Mouse (Mus musculus) leukemia stem cell, adult 10-12 weeks (primary cell): ENCODE results near the gene Kctd13. TPM values are rescaled to one million over a fixed set of nuclear protein-coding genes. Genes with fewer than 3 reads are reported as not detected.

ENCODE experiments used
- polyA plus RNA-seq: library from polyadenylated mRNA; stranded (reverse); fragments of >175 nt; gene quantifications from 2 replicates; pipeline ENCODE4 v1.2.3, GENCODE M21; 2012; ENCODE audit warnings: low replicate concordance

Gene Kctd13
- 31.6 and 58.9 TPM in 2 replicates for polyA plus RNA-seq

DNA sequence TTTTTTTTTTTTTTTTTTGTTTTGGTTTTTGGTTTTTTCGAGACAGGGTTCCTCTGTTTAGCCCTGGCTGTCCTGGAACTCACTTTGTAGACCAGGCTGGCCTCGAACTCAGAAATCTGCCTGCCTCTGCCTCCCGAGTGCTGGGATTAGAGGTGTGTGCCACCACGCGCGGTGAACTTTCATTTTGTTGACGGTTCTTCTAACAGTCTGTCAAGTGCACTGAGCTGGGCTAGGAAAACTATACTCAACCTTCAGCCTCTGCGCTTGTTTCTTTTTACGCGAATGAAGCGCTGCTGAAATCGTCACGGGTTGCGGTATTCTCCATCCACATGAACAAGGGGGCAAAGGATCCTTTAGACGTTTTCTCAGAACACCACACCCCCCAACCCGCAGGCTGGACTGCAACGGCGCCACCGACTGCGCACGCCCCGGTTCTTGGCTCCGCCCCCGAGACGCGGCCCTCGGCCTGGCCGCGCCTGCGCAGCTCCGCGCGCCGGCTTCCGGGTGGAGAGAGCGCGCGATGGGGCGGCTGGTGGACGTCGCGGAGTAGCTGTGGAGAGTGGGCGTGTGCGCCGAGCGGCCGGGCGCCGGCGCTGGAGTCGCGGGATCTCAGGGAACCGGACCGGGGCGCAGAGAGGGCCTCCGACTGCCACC, at the start of gene Kctd13:
Gene Kctd13 (plus strand): TSS at position 496 of the 654 bp plus-strand sequence.

DNA sequence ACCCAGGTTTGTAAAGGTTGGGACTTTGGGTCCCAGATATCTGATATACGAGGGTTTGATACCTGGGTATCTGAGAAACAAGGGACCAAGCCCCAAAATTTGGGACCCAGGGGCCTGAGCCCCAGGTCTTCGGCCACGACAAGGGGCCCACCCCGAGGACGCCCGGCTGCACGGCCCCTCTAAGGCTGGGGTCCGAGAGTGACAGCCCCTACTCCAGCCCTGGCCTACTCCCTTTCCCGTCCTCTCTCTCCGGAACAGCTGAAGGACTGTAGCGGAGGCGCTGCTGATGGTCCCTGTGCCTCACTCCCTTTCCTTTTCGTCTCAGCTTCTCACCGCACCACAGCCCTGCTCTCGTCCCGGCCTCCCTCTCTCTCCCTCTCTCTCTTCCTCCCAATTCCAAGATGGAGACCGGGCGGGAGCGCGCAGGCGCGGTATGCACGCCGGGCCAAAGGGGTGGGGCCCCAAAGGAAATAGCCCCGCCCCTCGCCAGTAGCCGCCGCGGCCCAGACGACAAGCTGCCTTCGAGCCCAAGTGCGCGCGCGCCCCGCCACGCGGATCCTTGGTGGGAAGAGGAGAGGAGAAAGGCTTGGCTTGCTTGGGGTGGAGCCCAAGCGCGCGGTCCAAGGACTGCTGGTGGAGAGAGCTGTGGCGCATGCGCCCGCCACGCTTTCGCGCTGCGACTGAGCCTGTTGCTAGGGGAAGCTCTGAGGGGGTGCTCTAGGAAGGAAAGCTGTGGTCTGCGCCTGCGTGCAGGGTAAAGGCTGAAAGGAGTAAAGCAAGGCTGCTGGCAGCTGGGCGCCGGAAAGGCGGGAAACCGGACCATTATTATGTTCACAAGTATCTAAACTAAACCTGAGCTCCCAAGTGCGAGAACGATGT, 44.2 kb upstream of the Kctd13 start, which contains the start of gene Taok2:
Gene Taok2 (minus strand): TSS at position 418 of the 879 bp plus-strand sequence.

DNA sequence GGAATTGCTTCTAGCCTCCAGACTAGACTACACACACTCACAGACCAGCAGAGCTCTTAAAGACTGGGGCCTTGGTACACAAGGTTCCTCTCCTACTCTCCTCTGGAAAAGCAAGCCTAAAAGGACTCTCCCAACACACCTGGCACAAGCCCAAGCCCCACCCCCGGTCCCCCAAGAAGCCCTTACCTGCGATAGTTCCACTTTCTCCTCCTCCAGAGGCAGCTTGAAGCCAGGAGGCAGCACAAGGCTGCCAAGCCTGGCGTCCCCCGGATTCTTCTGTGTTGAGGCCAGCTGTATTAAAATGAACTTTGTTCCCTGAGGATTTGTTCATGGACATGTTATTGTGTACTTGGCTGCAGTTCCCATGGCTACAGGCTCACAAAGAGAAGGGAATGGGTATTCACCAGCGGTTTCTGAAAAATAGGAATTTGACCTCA, 6.0 kb upstream of the Kctd13 start, which contains the start of gene Tmem219:
Gene Tmem219 (minus strand): TSS at position 294 of the 437 bp plus-strand sequence.

DNA sequence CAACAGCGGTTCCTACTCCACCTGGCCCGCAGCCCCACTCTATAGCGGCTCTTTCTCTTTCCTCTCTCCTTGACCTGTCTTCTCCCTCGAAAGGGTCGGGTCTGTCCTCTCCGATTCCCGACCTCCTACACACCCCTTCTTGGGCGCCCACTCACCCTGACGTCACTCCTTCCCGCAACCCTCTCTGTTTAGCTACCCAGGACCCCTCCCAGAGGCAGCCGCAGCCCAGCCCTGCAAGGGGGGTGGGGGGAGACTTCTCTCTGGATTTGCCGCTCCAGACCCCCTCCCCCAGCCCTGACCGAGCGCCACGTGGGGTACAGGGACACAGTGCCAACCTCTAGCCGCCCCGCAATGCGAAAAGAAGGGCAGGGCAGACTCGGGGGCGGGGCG, 20.7 kb downstream of the Kctd13 start, which contains the start of gene Asphd1:
Gene Asphd1 (minus strand): TSS at position 180 of the 390 bp plus-strand sequence.

DNA sequence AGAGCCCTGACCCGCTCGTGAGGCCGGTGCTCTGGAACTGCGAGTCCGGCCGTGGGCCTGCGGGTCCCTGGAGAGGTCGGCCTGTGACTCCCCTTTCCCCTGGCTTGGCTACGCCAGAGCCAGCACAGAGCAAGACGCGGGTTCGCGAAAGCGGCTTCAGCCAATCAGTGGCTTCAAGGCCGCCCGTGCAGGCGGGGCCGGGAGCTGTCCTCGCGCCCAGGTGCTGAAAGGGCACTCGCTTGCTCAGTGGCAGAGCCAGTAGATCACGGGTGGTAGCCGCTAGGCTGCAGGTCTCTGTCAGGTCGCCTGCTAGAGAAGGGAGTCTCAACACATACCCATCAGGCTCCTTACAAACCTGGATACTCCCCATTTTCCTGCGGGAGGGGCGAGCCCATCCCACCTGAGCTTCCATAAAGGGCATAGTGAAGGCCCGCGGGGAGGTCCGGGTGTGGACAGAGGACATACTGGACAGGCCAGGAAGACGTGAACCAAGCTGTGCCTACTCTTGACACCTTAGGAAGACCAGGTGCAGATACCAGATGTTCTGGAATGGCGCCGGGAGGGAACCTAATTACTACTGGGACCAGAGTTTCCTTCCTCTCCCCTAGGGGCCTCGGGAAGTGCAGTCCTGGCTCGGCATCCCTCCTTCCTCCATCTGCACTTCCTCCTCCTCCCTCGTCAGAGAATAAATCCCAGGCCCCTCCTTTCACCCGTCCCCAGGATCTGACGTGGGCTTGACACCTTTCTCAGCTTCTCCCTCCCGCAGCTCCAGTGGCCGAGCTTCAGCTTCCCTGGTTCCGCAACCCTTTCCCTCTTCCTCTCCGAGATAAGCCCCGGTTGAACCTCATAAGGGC, 21.3 kb downstream of the Kctd13 start, which contains the start of gene Sez6l2:
Gene Sez6l2 (plus strand): TSS at position 771 of the 854 bp plus-strand sequence.

DNA sequence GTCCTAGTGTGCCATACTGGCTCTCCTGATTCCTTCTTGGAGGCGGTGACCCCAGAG, 47.0 kb downstream of the Kctd13 start, which contains the start of gene Cdipt:
Gene Cdipt (plus strand): TSS at position 22 of the 57 bp plus-strand sequence.

DNA sequence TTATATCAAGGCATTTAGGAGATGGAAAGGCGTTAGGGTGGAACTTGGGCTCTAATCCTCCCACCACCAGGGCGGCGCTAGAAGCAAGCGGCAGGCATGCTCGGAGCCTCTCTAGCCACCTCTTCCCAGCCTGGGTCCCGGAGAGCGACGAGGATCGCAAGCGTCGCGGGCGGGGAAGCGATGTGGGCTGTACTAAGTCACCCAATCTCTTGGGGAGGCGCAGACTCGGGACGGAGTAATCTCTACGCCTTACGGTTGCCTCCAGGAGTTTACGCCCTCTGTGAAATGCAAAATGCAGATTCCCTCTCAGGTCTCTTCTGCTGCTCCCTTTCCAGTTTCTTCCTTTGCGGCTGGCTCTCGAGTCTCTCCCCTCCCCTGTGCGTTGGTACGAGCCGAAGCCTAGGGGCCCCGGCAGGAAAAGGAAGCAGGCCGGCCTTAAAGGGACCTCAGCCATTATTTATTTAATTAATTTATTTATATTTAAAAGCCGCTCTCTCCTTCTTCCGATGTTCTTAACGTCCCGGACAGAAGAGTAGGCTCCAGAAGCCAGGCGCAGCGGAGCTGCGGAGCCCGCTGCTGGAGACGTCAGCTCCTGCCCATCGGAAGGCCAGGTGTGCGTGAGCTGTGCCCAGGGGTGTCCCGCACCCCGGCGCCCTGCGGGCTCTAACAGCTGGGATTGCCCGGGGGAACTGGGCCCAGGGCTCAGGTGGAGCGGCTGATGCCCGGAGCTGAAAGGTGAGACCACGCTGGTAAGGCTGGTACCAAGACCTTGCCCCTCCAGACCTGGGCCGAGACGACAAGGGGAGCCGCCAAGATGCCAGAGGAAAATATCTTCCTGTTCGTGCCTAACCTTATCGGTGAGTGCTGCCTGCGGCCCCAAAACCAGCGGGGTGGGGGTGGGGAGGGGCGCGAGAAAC, 47.5 kb downstream of the Kctd13 start, which contains the start of gene Cdiptos:
Gene Cdiptos (minus strand): TSS at position 149 of the 917 bp plus-strand sequence.

Other genes with a start within 250 kb of the Kctd13 start
- 88.6 and 107 TPM in 2 replicates for gene Bola2, start 233.5 kb upstream of the Kctd13 start, polyA plus RNA-seq
- 2.9 and 6.9 TPM in 2 replicates for gene Slx1b, start 233.1 kb upstream of the Kctd13 start, polyA plus RNA-seq
- 287 and 313 TPM in 2 replicates for gene Coro1a, start 221.1 kb upstream of the Kctd13 start, polyA plus RNA-seq
- 115 and 138 TPM in 2 replicates for gene Mapk3, start 169.3 kb upstream of the Kctd13 start, polyA plus RNA-seq
- 0.77 and 2.4 TPM in 2 replicates for gene Gdpd3, start 162.5 kb upstream of the Kctd13 start, polyA plus RNA-seq
- gene Ypel3, start 151.9 kb upstream of the Kctd13 start, polyA plus RNA-seq: 188 and 399 TPM in 2 replicates
- 8.3 and 13.4 TPM in 2 replicates for gene Tbx6, start 147.4 kb upstream of the Kctd13 start, polyA plus RNA-seq
- 129 and 143 TPM in 2 replicates for gene Ppp4c, start 136.4 kb upstream of the Kctd13 start, polyA plus RNA-seq
- gene Fam57b, start 131.2 kb upstream of the Kctd13 start, polyA plus RNA-seq: 1.5 and 3.9 TPM in 2 replicates
- gene 4930451I11Rik, start 97.2 kb upstream of the Kctd13 start, polyA plus RNA-seq: not detected in 2 replicates
- gene Doc2a, start 81.5 kb upstream of the Kctd13 start, polyA plus RNA-seq: not detected in 2 replicates
- gene Hirip3, start 66.9 kb upstream of the Kctd13 start, polyA plus RNA-seq: 80.7 and 110 TPM in 2 replicates
- 1,584 and 1,973 TPM in 2 replicates for gene Ino80e, start 66.5 kb upstream of the Kctd13 start, polyA plus RNA-seq
- 249 and 381 TPM in 2 replicates for gene Taok2, start 44.2 kb upstream of the Kctd13 start, polyA plus RNA-seq
- 61.9 and 90.6 TPM in 2 replicates for gene Tmem219, start 6.0 kb upstream of the Kctd13 start, polyA plus RNA-seq
- not detected in 2 replicates for gene Asphd1, start 20.7 kb downstream of the Kctd13 start, polyA plus RNA-seq
- 1.1 and 3.1 TPM in 2 replicates for gene Sez6l2, start 21.7 kb downstream of the Kctd13 start, polyA plus RNA-seq
- 99.0 and 127 TPM in 2 replicates for gene Cdipt, start 47.0 kb downstream of the Kctd13 start, polyA plus RNA-seq
- 0.24 TPM in 1 of 2 replicates, not detected in the other for gene Cdiptos, start 47.2 kb downstream of the Kctd13 start, polyA plus RNA-seq
- 12.2 and 16.3 TPM in 2 replicates for gene Mvp, start 85.7 kb downstream of the Kctd13 start, polyA plus RNA-seq
- gene Pagr1b, start 87.6 kb downstream of the Kctd13 start, polyA plus RNA-seq: not detected in 2 replicates
- gene Pagr1a, start 88.5 kb downstream of the Kctd13 start, polyA plus RNA-seq: 0.99 and 28.8 TPM in 2 replicates
- gene Gm42742, start 92.2 kb downstream of the Kctd13 start, polyA plus RNA-seq: 89.5 and 197 TPM in 2 replicates
- gene Prrt2, start 92.3 kb downstream of the Kctd13 start, polyA plus RNA-seq: 0.20 and 7.0 TPM in 2 replicates
- 992 and 1,684 TPM in 2 replicates for gene Maz, start 98.2 kb downstream of the Kctd13 start, polyA plus RNA-seq
- gene Kif22, start 113.6 kb downstream of the Kctd13 start, polyA plus RNA-seq: 23.8 and 26.3 TPM in 2 replicates
- not detected in 2 replicates for gene Zg16, start 158.4 kb downstream of the Kctd13 start, polyA plus RNA-seq
- gene AI467606, start 162.5 kb downstream of the Kctd13 start, polyA plus RNA-seq: 99.5 and 130 TPM in 2 replicates
- 1.9 and 3.6 TPM in 2 replicates for gene Qprt, start 193.3 kb downstream of the Kctd13 start, polyA plus RNA-seq
- 73.3 and 200 TPM in 2 replicates for gene Spn, start 208.9 kb downstream of the Kctd13 start, polyA plus RNA-seq